Mouse (Mus musculus): ENCODE results near the gene Stx1b. TPM values are rescaled to one million over a fixed set of nuclear protein-coding genes. Genes with fewer than 3 reads are reported as not detected.

The Stx1b gene
- total and polyA plus RNA-seq, 3 experiments: 0.08 to 0.31 TPM; not detected in 1

Other genes starting within 250 kb of the Stx1b start
Only the 20 nearest of the 26 such genes appear.
- 60.5 and 65.0 TPM in 2 replicates for gene Bcl7c, start 115.6 kb downstream of the Stx1b start, total RNA-seq (2012; rRNA removed)
- 25.9 and 28.0 TPM in 2 replicates for gene Bcl7c, start 115.6 kb downstream of the Stx1b start, total RNA-seq (2014; rRNA removed)
- 71.3 and 73.5 TPM in 2 replicates for gene Bcl7c, start 115.6 kb downstream of the Stx1b start, polyA plus RNA-seq (2012; ENCODE audit: insufficient read length, low read depth)
- not detected in 2 replicates for gene Ctf1, start 111.8 kb downstream of the Stx1b start, total RNA-seq (2012; rRNA removed)
- gene Ctf1, start 111.8 kb downstream of the Stx1b start, total RNA-seq (2014; rRNA removed): not detected in 2 replicates
- not detected in 2 replicates for gene Ctf1, start 111.8 kb downstream of the Stx1b start, polyA plus RNA-seq (2012; ENCODE audit: insufficient read length, low read depth)
- 0.08 TPM in 1 of 2 replicates, not detected in the other for gene Ctf2, start 92.4 kb downstream of the Stx1b start, total RNA-seq (2012; rRNA removed)
- gene Ctf2, start 92.4 kb downstream of the Stx1b start, total RNA-seq (2014; rRNA removed): not detected in 2 replicates
- gene Ctf2, start 92.4 kb downstream of the Stx1b start, polyA plus RNA-seq (2012; ENCODE audit: insufficient read length, low read depth): 0.36 TPM in 1 of 2 replicates, not detected in the other
- 25.1 and 28.2 TPM in 2 replicates for gene Fbxl19, start 80.0 kb downstream of the Stx1b start, total RNA-seq (2012; rRNA removed)
- gene Fbxl19, start 80.0 kb downstream of the Stx1b start, total RNA-seq (2014; rRNA removed): 22.4 and 22.6 TPM in 2 replicates
- gene Fbxl19, start 80.0 kb downstream of the Stx1b start, polyA plus RNA-seq (2012; ENCODE audit: insufficient read length, low read depth): 29.3 and 31.7 TPM in 2 replicates
- 15.7 and 16.9 TPM in 2 replicates for gene Orai3, start 54.7 kb downstream of the Stx1b start, total RNA-seq (2012; rRNA removed)
- gene Orai3, start 54.7 kb downstream of the Stx1b start, total RNA-seq (2014; rRNA removed): 9.3 and 11.6 TPM in 2 replicates
- gene Orai3, start 54.7 kb downstream of the Stx1b start, polyA plus RNA-seq (2012; ENCODE audit: insufficient read length, low read depth): 7.5 and 10.3 TPM in 2 replicates
- 9.0 and 9.8 TPM in 2 replicates for gene Setd1a, start 47.9 kb downstream of the Stx1b start, total RNA-seq (2012; rRNA removed)
- gene Setd1a, start 47.9 kb downstream of the Stx1b start, total RNA-seq (2014; rRNA removed): 3.2 and 4.5 TPM in 2 replicates
- 50.8 and 51.0 TPM in 2 replicates for gene Setd1a, start 47.9 kb downstream of the Stx1b start, polyA plus RNA-seq (2012; ENCODE audit: insufficient read length, low read depth)
- 0.98 and 2.2 TPM in 2 replicates for gene Gm49388, start 38.9 kb downstream of the Stx1b start, total RNA-seq (2012; rRNA removed)
- not detected in 2 replicates for gene Gm49388, start 38.9 kb downstream of the Stx1b start, total RNA-seq (2014; rRNA removed)
- gene Gm49388, start 38.9 kb downstream of the Stx1b start, polyA plus RNA-seq (2012; ENCODE audit: insufficient read length, low read depth): 4.3 and 4.7 TPM in 2 replicates
- gene Hsd3b7, start 23.9 kb downstream of the Stx1b start, total RNA-seq (2012; rRNA removed): 2.9 and 4.2 TPM in 2 replicates
- 5.9 and 6.8 TPM in 2 replicates for gene Hsd3b7, start 23.9 kb downstream of the Stx1b start, total RNA-seq (2014; rRNA removed)
- 0.99 and 2.1 TPM in 2 replicates for gene Hsd3b7, start 23.9 kb downstream of the Stx1b start, polyA plus RNA-seq (2012; ENCODE audit: insufficient read length, low read depth)
- 23.0 and 25.4 TPM in 2 replicates for gene Stx4a, start 255 bp downstream of the Stx1b start, total RNA-seq (2012; rRNA removed)
- gene Stx4a, start 255 bp downstream of the Stx1b start, total RNA-seq (2014; rRNA removed): 15.9 and 16.5 TPM in 2 replicates
- 50.5 and 59.0 TPM in 2 replicates for gene Stx4a, start 255 bp downstream of the Stx1b start, polyA plus RNA-seq (2012; ENCODE audit: insufficient read length, low read depth)
- 23.8 and 25.3 TPM in 2 replicates for gene Zfp646, start 51.7 kb upstream of the Stx1b start, total RNA-seq (2012; rRNA removed)
- 9.3 and 10.6 TPM in 2 replicates for gene Zfp646, start 51.7 kb upstream of the Stx1b start, total RNA-seq (2014; rRNA removed)
- gene Zfp646, start 51.7 kb upstream of the Stx1b start, polyA plus RNA-seq (2012; ENCODE audit: insufficient read length, low read depth): 16.6 and 18.8 TPM in 2 replicates
- 5.6 and 5.9 TPM in 2 replicates for gene Zfp668, start 52.3 kb upstream of the Stx1b start, total RNA-seq (2012; rRNA removed)
- gene Zfp668, start 52.3 kb upstream of the Stx1b start, total RNA-seq (2014; rRNA removed): 2.4 and 2.6 TPM in 2 replicates
- gene Zfp668, start 52.3 kb upstream of the Stx1b start, polyA plus RNA-seq (2012; ENCODE audit: insufficient read length, low read depth): 7.0 and 8.6 TPM in 2 replicates
- 0.04 TPM in 1 of 2 replicates, not detected in the other for gene Prss53, start 66.4 kb upstream of the Stx1b start, total RNA-seq (2012; rRNA removed)
- not detected in 2 replicates for gene Prss53, start 66.4 kb upstream of the Stx1b start, total RNA-seq (2014; rRNA removed)
- 0.30 and 0.35 TPM in 2 replicates for gene Prss53, start 66.4 kb upstream of the Stx1b start, polyA plus RNA-seq (2012; ENCODE audit: insufficient read length, low read depth)
- not detected in 2 replicates for gene Gm21974, start 70.9 kb upstream of the Stx1b start, total RNA-seq (2012; rRNA removed)
- not detected in 2 replicates for gene Gm21974, start 70.9 kb upstream of the Stx1b start, total RNA-seq (2014; rRNA removed)
- gene Gm21974, start 70.9 kb upstream of the Stx1b start, polyA plus RNA-seq (2012; ENCODE audit: insufficient read length, low read depth): not detected in 2 replicates
- gene Vkorc1, start 71.1 kb upstream of the Stx1b start, total RNA-seq (2012; rRNA removed): 0.25 TPM in 1 of 2 replicates, not detected in the other
- not detected in 2 replicates for gene Vkorc1, start 71.1 kb upstream of the Stx1b start, total RNA-seq (2014; rRNA removed)
- 0.56 TPM in 1 of 2 replicates, not detected in the other for gene Vkorc1, start 71.1 kb upstream of the Stx1b start, polyA plus RNA-seq (2012; ENCODE audit: insufficient read length, low read depth)
- gene Bckdk, start 79.5 kb upstream of the Stx1b start, total RNA-seq (2012; rRNA removed): 37.1 and 38.4 TPM in 2 replicates
- gene Bckdk, start 79.5 kb upstream of the Stx1b start, total RNA-seq (2014; rRNA removed): 54.9 and 61.8 TPM in 2 replicates
- gene Bckdk, start 79.5 kb upstream of the Stx1b start, polyA plus RNA-seq (2012; ENCODE audit: insufficient read length, low read depth): 60.0 and 62.7 TPM in 2 replicates
- 24.3 and 30.3 TPM in 2 replicates for gene Kat8, start 88.0 kb upstream of the Stx1b start, total RNA-seq (2012; rRNA removed)
- 22.9 and 24.0 TPM in 2 replicates for gene Kat8, start 88.0 kb upstream of the Stx1b start, total RNA-seq (2014; rRNA removed)
- 17.5 and 18.0 TPM in 2 replicates for gene Kat8, start 88.0 kb upstream of the Stx1b start, polyA plus RNA-seq (2012; ENCODE audit: insufficient read length, low read depth)
- 0.08 TPM in 1 of 2 replicates, not detected in the other for gene Prss8, start 105.6 kb upstream of the Stx1b start, total RNA-seq (2012; rRNA removed)
- not detected in 2 replicates for gene Prss8, start 105.6 kb upstream of the Stx1b start, total RNA-seq (2014; rRNA removed)
- gene Prss8, start 105.6 kb upstream of the Stx1b start, polyA plus RNA-seq (2012; ENCODE audit: insufficient read length, low read depth): not detected in 2 replicates
- gene Prss36, start 122.2 kb upstream of the Stx1b start, total RNA-seq (2012; rRNA removed): 5.2 and 7.7 TPM in 2 replicates
- gene Prss36, start 122.2 kb upstream of the Stx1b start, total RNA-seq (2014; rRNA removed): 6.6 and 8.3 TPM in 2 replicates
- 6.1 and 7.8 TPM in 2 replicates for gene Prss36, start 122.2 kb upstream of the Stx1b start, polyA plus RNA-seq (2012; ENCODE audit: insufficient read length, low read depth)
- 57.7 and 61.8 TPM in 2 replicates for gene Fus, start 142.9 kb upstream of the Stx1b start, total RNA-seq (2012; rRNA removed)
- 28.0 and 39.2 TPM in 2 replicates for gene Fus, start 142.9 kb upstream of the Stx1b start, total RNA-seq (2014; rRNA removed)
- gene Fus, start 142.9 kb upstream of the Stx1b start, polyA plus RNA-seq (2012; ENCODE audit: insufficient read length, low read depth): 832 and 848 TPM in 2 replicates
- 51.1 and 52.5 TPM in 2 replicates for gene Pycard, start 169.3 kb upstream of the Stx1b start, total RNA-seq (2012; rRNA removed)
- gene Pycard, start 169.3 kb upstream of the Stx1b start, total RNA-seq (2014; rRNA removed): 5.1 and 5.3 TPM in 2 replicates
- gene Pycard, start 169.3 kb upstream of the Stx1b start, polyA plus RNA-seq (2012; ENCODE audit: insufficient read length, low read depth): 8.1 and 10.3 TPM in 2 replicates

All from CH12.LX (cell line).